Mouse (Mus musculus): ENCODE data around the gene Slc16a14. TPM values are rescaled to one million over a fixed set of nuclear protein-coding genes. Genes with fewer than 3 reads are reported as not detected.

Slc16a14 gene
- polyA plus RNA-seq, 1 experiment from 2014 or later, result 0.27 TPM

DNA sequence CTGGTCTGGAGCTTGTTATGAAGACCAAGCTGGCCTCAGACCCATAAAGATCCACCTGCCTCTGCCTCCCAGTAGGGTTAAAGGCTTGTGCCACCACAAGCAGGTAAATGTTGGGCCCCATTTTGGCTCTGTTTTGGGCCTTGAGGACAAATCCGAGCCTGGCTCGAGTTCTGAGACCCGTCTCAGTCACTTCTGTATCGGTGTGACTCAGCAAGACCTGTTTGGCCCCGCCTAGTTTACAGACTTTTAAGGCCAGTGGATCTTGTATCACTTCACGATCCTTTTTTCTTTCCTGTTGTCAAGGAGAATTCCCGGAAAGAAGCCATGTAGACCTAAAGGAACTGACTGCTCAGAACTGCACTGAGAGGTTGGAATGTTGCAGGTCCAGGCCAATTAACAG, 44.4 kb downstream of the Slc16a14 start:
- ATAC-seq (ENCODE audit: insufficient read depth, low FRiP score), result no peak
- Histone ChIP-seq H3K4me3 (replicated peaks; ENCODE audit: low read length) (no peak overlapping the region), H3K36me3 (ENCODE audit: control insufficient read depth, insufficient read depth, low read length) (no peaks in the 10 kb centered on the region), H3K27me3 (ENCODE audit: control insufficient read depth, insufficient read depth, low read length) (no peaks in the 10 kb centered on the region), H3K9ac (ENCODE audit: low read length) (no peak overlapping the region), H3K9me3 (replicated peaks; ENCODE audit: control insufficient read depth, low read length) (no peaks in the 10 kb centered on the region), H3K4me2 (ENCODE audit: low read depth, low read length) (no peak overlapping the region), H3K4me1 (ENCODE audit: control insufficient read depth, insufficient read depth, low read length) (no peaks in the 10 kb centered on the region), H3K27ac (ENCODE audit: low read length) (no peak overlapping the region)
- 71% methylated on average over 7 of the region's 7 CpGs for WGBS

DNA sequence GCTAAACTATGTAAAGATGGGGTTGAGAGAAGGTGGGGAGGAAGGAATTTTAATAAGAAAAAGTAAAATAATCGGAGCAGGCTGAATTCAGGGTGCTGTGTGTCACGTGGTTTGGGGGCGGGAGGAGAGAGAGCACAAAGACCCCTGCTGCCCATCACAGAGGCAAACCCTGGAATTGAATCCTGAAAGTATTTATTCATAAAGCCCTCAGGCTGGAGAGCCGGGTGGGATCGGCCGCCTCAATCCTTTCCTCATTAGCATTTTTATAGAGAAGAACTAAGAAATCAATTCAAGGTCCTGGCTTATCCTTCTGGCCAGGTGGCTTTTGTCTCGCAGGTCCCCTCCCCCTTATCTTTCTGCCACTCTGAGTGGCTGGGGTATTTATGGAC, 44.9 kb downstream of the Slc16a14 start:
- WGBS, result 41% methylated on average over 7 of the region's 7 CpGs
- no peaks in the 10 kb centered on the region for H3K36me3 ChIP-seq (ENCODE audit: control insufficient read depth, insufficient read depth, low read length)
- H3K4me1 ChIP-seq (ENCODE audit: control insufficient read depth, insufficient read depth, low read length), result no peaks in the 10 kb centered on the region
- no peak overlapping the region for H3K9ac ChIP-seq (ENCODE audit: low read length)
- H3K9me3 ChIP-seq (replicated peaks; ENCODE audit: control insufficient read depth, low read length), result no peaks in the 10 kb centered on the region
- H3K4me3 ChIP-seq (replicated peaks; ENCODE audit: low read length), result no peak overlapping the region
- no peaks in the 10 kb centered on the region for H3K27me3 ChIP-seq (ENCODE audit: control insufficient read depth, insufficient read depth, low read length)
- no peak overlapping the region for H3K27ac ChIP-seq (ENCODE audit: low read length)
- H3K4me2 ChIP-seq (ENCODE audit: low read depth, low read length), result no peak overlapping the region
- ATAC-seq (ENCODE audit: insufficient read depth, low FRiP score), result no peak

DNA sequence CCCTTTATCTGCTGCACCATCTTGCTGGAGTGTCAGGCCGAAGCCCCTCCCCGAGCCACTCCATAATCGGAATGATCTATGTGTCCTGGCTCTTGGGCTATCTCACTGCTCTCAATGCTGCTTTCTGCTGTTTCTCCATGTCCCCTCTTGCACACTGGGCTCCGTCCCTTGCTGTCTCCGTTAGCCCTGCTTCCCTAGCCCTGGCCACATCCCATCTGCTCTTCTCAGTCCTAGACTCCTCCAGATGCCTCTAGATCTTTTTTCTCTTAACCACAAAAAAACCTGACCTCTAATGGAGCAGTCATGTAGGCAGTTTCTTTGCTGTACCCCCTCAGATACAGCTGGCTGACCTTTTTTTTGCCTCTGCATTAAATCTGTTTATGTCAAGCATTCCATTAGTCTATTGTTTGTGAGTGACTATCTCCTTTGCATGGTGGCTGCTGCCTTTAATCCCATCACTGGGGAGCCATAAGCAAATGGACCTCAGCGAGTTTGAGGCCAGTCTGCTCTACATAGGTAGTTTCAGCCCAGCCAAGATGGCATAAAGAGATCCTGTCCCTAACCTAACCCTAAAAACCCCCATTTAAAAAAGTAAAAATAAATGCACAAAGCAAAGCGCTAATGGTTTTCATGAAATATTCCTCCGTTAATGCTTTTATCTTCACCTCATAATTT, 45.5 kb downstream of the Slc16a14 start:
- no peaks in the 10 kb centered on the region for H3K9me3 ChIP-seq (replicated peaks; ENCODE audit: control insufficient read depth, low read length)
- H3K4me3 ChIP-seq (replicated peaks; ENCODE audit: low read length), result no peak overlapping the region
- WGBS, result 57% methylated on average over 8 of the region's 8 CpGs
- no peak overlapping the region for H3K4me2 ChIP-seq (ENCODE audit: low read depth, low read length)
- H3K4me1 ChIP-seq (ENCODE audit: control insufficient read depth, insufficient read depth, low read length), result no peaks in the 10 kb centered on the region
- no peaks in the 10 kb centered on the region for H3K27me3 ChIP-seq (ENCODE audit: control insufficient read depth, insufficient read depth, low read length)
- no peak overlapping the region for H3K27ac ChIP-seq (ENCODE audit: low read length)
- no peak for ATAC-seq (ENCODE audit: insufficient read depth, low FRiP score)
- H3K36me3 ChIP-seq (ENCODE audit: control insufficient read depth, insufficient read depth, low read length), result no peaks in the 10 kb centered on the region
- no peak overlapping the region for H3K9ac ChIP-seq (ENCODE audit: low read length)

DNA sequence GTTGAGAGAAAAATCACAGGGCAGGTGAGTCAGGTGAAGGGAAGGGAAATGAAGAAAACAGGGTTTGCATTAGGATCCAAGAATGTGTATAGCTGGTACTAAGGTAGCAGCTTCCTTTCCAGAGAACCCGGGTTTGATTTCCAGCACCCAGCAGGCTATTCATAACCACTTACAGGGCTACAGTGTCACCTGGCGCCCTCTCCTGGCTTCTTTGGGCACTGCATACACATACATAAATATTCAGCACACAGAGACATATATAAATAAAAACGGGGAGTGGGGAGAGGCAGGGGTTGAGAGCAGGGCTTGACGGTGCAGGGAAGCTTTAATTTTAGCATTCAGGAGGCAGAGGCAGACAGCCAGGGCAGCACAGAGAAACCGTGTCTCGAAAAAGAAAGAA, 49.0 kb downstream of the Slc16a14 start:
- H3K9me3 ChIP-seq (replicated peaks; ENCODE audit: control insufficient read depth, low read length), result no peaks in the 10 kb centered on the region
- H3K27me3 ChIP-seq (ENCODE audit: control insufficient read depth, insufficient read depth, low read length), result no peaks in the 10 kb centered on the region
- H3K4me2 ChIP-seq (ENCODE audit: low read depth, low read length), result no peak overlapping the region
- 83% methylated on average over 6 of the region's 6 CpGs for WGBS
- no peak overlapping the region for H3K9ac ChIP-seq (ENCODE audit: low read length)
- no peaks in the 10 kb centered on the region for H3K36me3 ChIP-seq (ENCODE audit: control insufficient read depth, insufficient read depth, low read length)
- no peak overlapping the region for H3K4me3 ChIP-seq (replicated peaks; ENCODE audit: low read length)
- ATAC-seq (ENCODE audit: insufficient read depth, low FRiP score), result no peak
- no peaks in the 10 kb centered on the region for H3K4me1 ChIP-seq (ENCODE audit: control insufficient read depth, insufficient read depth, low read length)
- no peak overlapping the region for H3K27ac ChIP-seq (ENCODE audit: low read length)

- H3K9ac ChIP-seq (ENCODE audit: low read length), result no peak overlapping the region
- 78% methylated on average over 3 of the region's 3 CpGs for WGBS
- no peak for ATAC-seq (ENCODE audit: insufficient read depth, low FRiP score)
- no peaks in the 10 kb centered on the region for H3K27me3 ChIP-seq (ENCODE audit: control insufficient read depth, insufficient read depth, low read length)
- H3K4me2 ChIP-seq (ENCODE audit: low read depth, low read length), result no peak overlapping the region
- H3K4me1 ChIP-seq (ENCODE audit: control insufficient read depth, insufficient read depth, low read length), result no peaks in the 10 kb centered on the region
- H3K36me3 ChIP-seq (ENCODE audit: control insufficient read depth, insufficient read depth, low read length), result no peaks in the 10 kb centered on the region
- H3K9me3 ChIP-seq (replicated peaks; ENCODE audit: control insufficient read depth, low read length), result no peaks in the 10 kb centered on the region
- no peak overlapping the region for H3K27ac ChIP-seq (ENCODE audit: low read length)
- no peak overlapping the region for H3K4me3 ChIP-seq (replicated peaks; ENCODE audit: low read length)
Observed at GRCm38 (mm10) chr1:84885174-84885573, 49.8 kb downstream of the Slc16a14 start.

DNA sequence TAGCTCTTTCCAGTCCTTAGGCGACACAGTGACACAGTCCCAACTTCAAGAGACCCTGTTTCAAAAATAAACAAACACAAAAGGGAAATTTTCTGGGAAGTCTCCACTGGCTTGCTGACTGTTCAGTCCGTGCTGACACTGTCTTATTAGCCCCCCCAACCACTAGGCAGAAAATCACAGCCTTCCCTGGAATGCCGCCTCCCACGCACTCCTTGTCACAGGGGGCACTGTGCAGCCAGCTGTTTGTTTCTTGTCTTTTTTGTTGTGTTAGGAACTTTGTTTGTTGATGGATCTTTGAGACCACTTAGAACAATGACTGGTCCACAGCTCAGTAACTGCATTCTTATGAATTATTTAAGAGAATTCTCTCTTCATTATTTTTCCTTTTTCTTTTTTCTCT, 51.0 kb downstream of the Slc16a14 start:
- WGBS, result 66% methylated on average over 4 of the region's 4 CpGs
- no peaks in the 10 kb centered on the region for H3K27me3 ChIP-seq (ENCODE audit: control insufficient read depth, insufficient read depth, low read length)
- no peaks in the 10 kb centered on the region for H3K4me1 ChIP-seq (ENCODE audit: control insufficient read depth, insufficient read depth, low read length)
- no peak overlapping the region for H3K27ac ChIP-seq (ENCODE audit: low read length)
- H3K4me3 ChIP-seq (replicated peaks; ENCODE audit: low read length), result no peak overlapping the region
- H3K9me3 ChIP-seq (replicated peaks; ENCODE audit: control insufficient read depth, low read length), result no peaks in the 10 kb centered on the region
- H3K36me3 ChIP-seq (ENCODE audit: control insufficient read depth, insufficient read depth, low read length), result no peaks in the 10 kb centered on the region
- no peak for ATAC-seq (ENCODE audit: insufficient read depth, low FRiP score)
- H3K9ac ChIP-seq (ENCODE audit: low read length), result no peak overlapping the region
- no peak overlapping the region for H3K4me2 ChIP-seq (ENCODE audit: low read depth, low read length)

GRCm38 (mm10) chr1:84882937-84883336, 52.0 kb downstream of the Slc16a14 start:
- Histone ChIP-seq H3K4me3 (replicated peaks; ENCODE audit: low read length) (no peak overlapping the region), H3K9ac (ENCODE audit: low read length) (no peak overlapping the region), H3K36me3 (ENCODE audit: control insufficient read depth, insufficient read depth, low read length) (no peaks in the 10 kb centered on the region), H3K9me3 (replicated peaks; ENCODE audit: control insufficient read depth, low read length) (no peaks in the 10 kb centered on the region), H3K4me2 (ENCODE audit: low read depth, low read length) (no peak overlapping the region), H3K27me3 (ENCODE audit: control insufficient read depth, insufficient read depth, low read length) (no peaks in the 10 kb centered on the region), H3K27ac (ENCODE audit: low read length) (no peak overlapping the region), H3K4me1 (ENCODE audit: control insufficient read depth, insufficient read depth, low read length) (no peaks in the 10 kb centered on the region)
- 79% methylated on average over 4 of the region's 4 CpGs for WGBS
- no peak for ATAC-seq (ENCODE audit: insufficient read depth, low FRiP score)

- 57% methylated on average over 2 of the region's 2 CpGs for WGBS
- H3K4me1 ChIP-seq (ENCODE audit: control insufficient read depth, insufficient read depth, low read length), result no peaks in the 10 kb centered on the region
- H3K9me3 ChIP-seq (replicated peaks; ENCODE audit: control insufficient read depth, low read length), result no peaks in the 10 kb centered on the region
- no peak overlapping the region for H3K9ac ChIP-seq (ENCODE audit: low read length)
- H3K27me3 ChIP-seq (ENCODE audit: control insufficient read depth, insufficient read depth, low read length), result no peaks in the 10 kb centered on the region
- no peak for ATAC-seq (ENCODE audit: insufficient read depth, low FRiP score)
- H3K4me2 ChIP-seq (ENCODE audit: low read depth, low read length), result no peak overlapping the region
- H3K4me3 ChIP-seq (replicated peaks; ENCODE audit: low read length), result no peak overlapping the region
- H3K36me3 ChIP-seq (ENCODE audit: control insufficient read depth, insufficient read depth, low read length), result no peaks in the 10 kb centered on the region
- no peak overlapping the region for H3K27ac ChIP-seq (ENCODE audit: low read length)
Observed at GRCm38 (mm10) chr1:84882066-84882532, 52.8 kb downstream of the Slc16a14 start.

DNA sequence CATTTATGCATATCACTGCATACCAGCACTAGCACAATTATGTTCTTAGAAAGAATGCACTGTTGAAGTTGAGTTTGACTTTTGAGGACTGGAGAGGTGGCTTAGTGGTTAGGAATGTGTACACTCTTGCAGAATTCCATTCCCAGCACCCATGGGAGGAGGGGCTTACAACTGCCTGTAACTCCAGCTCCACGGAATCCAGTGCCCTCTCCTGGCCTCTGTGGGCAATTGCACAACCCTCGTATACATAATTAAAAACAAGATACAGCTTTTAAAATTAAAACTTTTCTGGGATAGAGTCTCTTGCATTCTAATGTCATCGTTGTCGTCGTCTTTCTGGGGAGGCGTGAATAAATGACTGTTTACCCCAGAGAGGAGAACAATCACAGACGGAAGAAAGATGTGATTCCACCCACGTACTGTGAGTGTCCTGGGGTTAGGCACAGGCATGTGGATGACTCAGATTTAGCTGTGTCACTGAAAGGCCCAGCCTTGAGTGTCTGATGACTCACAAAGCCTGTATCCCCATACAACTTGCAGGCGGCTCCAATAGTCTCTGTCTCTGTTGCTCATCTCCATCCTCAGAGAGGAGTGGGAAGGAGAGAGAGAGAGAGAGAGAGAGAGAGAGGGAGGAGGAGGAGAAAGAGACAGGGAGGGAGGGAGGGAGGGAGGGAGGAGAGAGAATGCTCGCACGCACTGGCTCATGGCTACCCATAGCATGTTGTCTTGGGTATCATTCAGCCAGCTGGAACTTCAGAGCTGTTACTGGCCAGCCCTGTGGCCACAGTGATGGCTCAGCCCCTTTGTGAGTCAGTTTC, 53.5 kb downstream of the Slc16a14 start:
- no peak overlapping the region for H3K9ac ChIP-seq (ENCODE audit: low read length)
- no peak overlapping the region for H3K4me3 ChIP-seq (replicated peaks; ENCODE audit: low read length)
- no peak overlapping the region for H3K27ac ChIP-seq (ENCODE audit: low read length)
- WGBS, result 77% methylated on average over 11 of the region's 11 CpGs
- ATAC-seq (ENCODE audit: insufficient read depth, low FRiP score), result no peak
- no peaks in the 10 kb centered on the region for H3K36me3 ChIP-seq (ENCODE audit: control insufficient read depth, insufficient read depth, low read length)
- no peak overlapping the region for H3K4me2 ChIP-seq (ENCODE audit: low read depth, low read length)
- H3K9me3 ChIP-seq (replicated peaks; ENCODE audit: control insufficient read depth, low read length), result no peaks in the 10 kb centered on the region
- H3K27me3 ChIP-seq (ENCODE audit: control insufficient read depth, insufficient read depth, low read length), result no peaks in the 10 kb centered on the region
- H3K4me1 ChIP-seq (ENCODE audit: control insufficient read depth, insufficient read depth, low read length), result no peaks in the 10 kb centered on the region
